Mouse (Mus musculus) limb, embryonic 14.5 days (tissue): ENCODE measurements at regions not wholly inside any gene's neighbourhood (a gene's known extent, or its start where the extent isn't known, plus 50 kb on each side); places are given as distances from the start of the nearest gene placed in this dataset.
"Not testable (repeated sequence)": the region's sequence is repeated elsewhere in the genome, so short reads cannot be mapped to it uniquely, and the experiment has no call there.

Experiments used
- ATAC-seq: fragments of 200-750 bp; cut with Nextera tagmentation; 2 replicates; pipeline ENCODE4 v1.8.0; 2017; ENCODE audit warnings: low read depth, moderate number of reproducible peaks, moderate TSS enrichment; ENCODE audit not compliant: low FRiP score
- DNase-seq: peaks from one replicate; pipeline ENCODE4 v3.0.0-alpha.2; 2015; ENCODE audit warnings: low spot score
- H3K27ac ChIP-seq: fragments of 300-500 bp; sonication (generic); replicated peaks from 2 replicates; pipeline ENCODE4 v1.5.1; 2014; ENCODE audit warnings: low read depth, mild to moderate bottlenecking, low read length, moderate library complexity, mixed read lengths
- H3K27me3 ChIP-seq: fragments of 300-500 bp; sonication (generic); 2 replicates; pipeline ENCODE4 v1.6.1; 2014; ENCODE audit warnings: low read length, mixed read lengths; ENCODE audit not compliant: control insufficient read depth, insufficient read depth
- H3K36me3 ChIP-seq: fragments of 300-500 bp; sonication (generic); 2 replicates; pipeline ENCODE4 v1.6.1; 2014; ENCODE audit warnings: mild to moderate bottlenecking, low read length, moderate library complexity, mixed read lengths; ENCODE audit not compliant: control insufficient read depth, insufficient read depth
- H3K4me1 ChIP-seq: fragments of 300-500 bp; sonication (generic); 2 replicates; pipeline ENCODE4 v1.6.1; 2014; ENCODE audit warnings: antibody characterized with exemption, low read length, mixed read lengths; ENCODE audit not compliant: control insufficient read depth, insufficient read depth
- H3K4me2 ChIP-seq: fragments of 300-500 bp; sonication (generic); replicated peaks from 2 replicates; pipeline ENCODE4 v1.6.1; 2014; ENCODE audit warnings: low read depth, mild to moderate bottlenecking, low read length, moderate library complexity; ENCODE audit not compliant: severe bottlenecking
- H3K4me3 ChIP-seq: fragments of 300-500 bp; sonication (generic); replicated peaks from 2 replicates; pipeline ENCODE4 v1.5.1; 2014; ENCODE audit warnings: low read length
- H3K9ac ChIP-seq: fragments of 300-500 bp; sonication (generic); 2 replicates; pipeline ENCODE4 v1.6.1; 2014; ENCODE audit warnings: mild to moderate bottlenecking, low read depth, low read length, moderate library complexity; ENCODE audit not compliant: severe bottlenecking
- H3K9me3 ChIP-seq: fragments of 300-500 bp; sonication (generic); 2 replicates; pipeline ENCODE4 v1.6.1; 2016; ENCODE audit warnings: low read length; ENCODE audit not compliant: control insufficient read depth
- POLR2A ChIP-seq: fragments of 200-500 bp; IDR thresholded peaks from 2 replicates; pipeline ENCODE4 v1.8.0; 2012; ENCODE audit warnings: inconsistent platforms, mild to moderate bottlenecking, moderate library complexity, borderline replicate concordance; ENCODE audit not compliant: insufficient read depth, insufficient read length; ENCODE audit errors: extremely low read depth
- WGBS: fragments of 180-500 bp; shearing (Covaris S2); extraction: QIAGEN DNeasy Blood & Tissue Kit; methylation state at CpG from one replicate; pipeline ENCODE4 v1.1.7; 2014; 5-methylcytosine and 5-hydroxymethylcytosine counted together

DNA sequence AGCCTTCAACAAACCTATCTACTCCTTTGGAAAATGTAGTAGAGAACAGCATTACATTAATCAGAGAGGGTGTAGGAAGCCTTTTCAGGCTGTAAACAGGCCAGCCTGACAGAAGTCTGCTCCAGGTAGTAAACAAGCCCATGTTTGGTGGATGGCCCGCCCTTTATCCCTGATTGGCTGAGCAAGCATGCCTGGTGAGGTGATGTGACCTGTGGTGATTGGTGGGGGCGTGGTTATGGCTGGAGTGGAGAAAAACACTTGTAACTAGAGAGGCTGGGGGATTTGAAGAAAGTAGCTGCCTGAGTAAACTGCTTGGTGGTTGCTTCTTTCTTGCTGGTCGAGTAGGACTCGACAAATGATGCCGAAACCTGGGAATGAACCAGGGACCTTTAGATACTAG lies 621.3 kb upstream of the Dsel start:
- H3K9me3 ChIP-seq, H3K27ac ChIP-seq, DNase-seq, H3K4me2 ChIP-seq, H3K4me3 ChIP-seq, H3K36me3 ChIP-seq, ATAC-seq, H3K27me3 ChIP-seq, H3K9ac ChIP-seq, H3K4me1 ChIP-seq: not testable (repeated sequence)
- WGBS: 78% methylated on average over 5 of the region's 5 CpGs

GRCm38 (mm10) chr1:112456047-112456446 lies 591.3 kb upstream of the Dsel start:
- WGBS: 39% methylated on average over 11 of the region's 11 CpGs
- no peaks in the 10 kb centered on the region for H3K36me3 ChIP-seq
- no peak for TF ChIP-seq POLR2A
- H3K9me3 ChIP-seq: no peaks in the 10 kb centered on the region
- no peak for ATAC-seq
- H3K9ac ChIP-seq: no peak overlapping the region
- H3K4me2 ChIP-seq: no peak overlapping the region
- no peaks in the 10 kb centered on the region for H3K27me3 ChIP-seq
- peak; percentile 66 for DNase-seq
- no peak overlapping the region for H3K4me3 ChIP-seq
- no peak overlapping the region for H3K27ac ChIP-seq
- H3K4me1 ChIP-seq: no peaks in the 10 kb centered on the region

- H3K4me2 ChIP-seq: no peak overlapping the region
- H3K27ac ChIP-seq: no peak overlapping the region
- ATAC-seq: no peak
- no peaks in the 10 kb centered on the region for H3K36me3 ChIP-seq
- no peaks in the 10 kb centered on the region for H3K27me3 ChIP-seq
- H3K9me3 ChIP-seq: no peaks in the 10 kb centered on the region
- no peaks in the 10 kb centered on the region for H3K4me1 ChIP-seq
- H3K9ac ChIP-seq: no peak overlapping the region
- no peak overlapping the region for H3K4me3 ChIP-seq
- no peak for DNase-seq
- no peak for TF ChIP-seq POLR2A
Observed at GRCm38 (mm10) chr1:112452390-112452789, 587.7 kb upstream of the Dsel start.

DNA sequence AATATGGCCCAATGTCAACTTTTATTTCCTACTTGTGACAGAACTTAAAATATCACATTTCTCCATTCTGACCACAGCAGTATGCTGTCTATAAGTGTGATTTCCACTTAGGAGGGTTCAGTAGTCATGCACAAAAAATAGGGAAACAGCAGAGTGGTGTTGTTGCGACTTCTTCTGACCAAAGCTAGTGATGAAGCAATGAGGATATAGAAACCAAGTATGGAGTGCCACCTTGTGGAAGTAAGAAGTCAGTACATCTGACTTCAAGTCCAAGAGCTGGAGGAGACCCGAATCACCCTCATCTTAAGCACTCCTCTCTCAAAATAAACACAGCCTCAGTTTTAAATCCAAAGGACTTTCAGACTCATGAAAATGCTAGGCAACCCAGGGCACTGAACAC lies 586.9 kb upstream of the Dsel start:
- Histone ChIP-seq H3K27me3 (no peaks in the 10 kb centered on the region), H3K27ac (no peak overlapping the region), H3K9me3 (no peaks in the 10 kb centered on the region), H3K9ac (no peak overlapping the region), H3K4me3 (no peak overlapping the region), H3K4me1 (no peaks in the 10 kb centered on the region), H3K4me2 (no peak overlapping the region), H3K36me3 (no peaks in the 10 kb centered on the region)
- no peak for DNase-seq
- no peak for ATAC-seq
- WGBS: 11% methylated on average over 2 of the region's 2 CpGs
- TF ChIP-seq POLR2A: no peak

GRCm38 (mm10) chr1:112439109-112439508 lies 574.4 kb upstream of the Dsel start:
- ATAC-seq (no peak), DNase-seq (no peak)
- no peaks in the 10 kb centered on the region for H3K4me1 ChIP-seq
- H3K27me3 ChIP-seq: no peaks in the 10 kb centered on the region
- H3K36me3 ChIP-seq: no peaks in the 10 kb centered on the region
- H3K9ac ChIP-seq: no peak overlapping the region
- WGBS: 70% methylated on average over 2 of the region's 2 CpGs
- no peak for TF ChIP-seq POLR2A
- no peak overlapping the region for H3K4me2 ChIP-seq
- H3K4me3 ChIP-seq: no peak overlapping the region
- H3K9me3 ChIP-seq: no peaks in the 10 kb centered on the region
- H3K27ac ChIP-seq: no peak overlapping the region
